Mouse (Mus musculus) liver, embryonic 14.5 days (tissue): ENCODE data around the gene Abcc4.

Source experiments
- CTCF ChIP-seq: IDR thresholded peaks from 2 replicates; pipeline ENCODE4 v1.5.1; 2016; ENCODE audit warnings: antibody characterized with exemption, low read depth, control low read depth
- EP300 ChIP-seq: IDR thresholded peaks from 2 replicates; pipeline ENCODE4 v1.6.1; 2016; ENCODE audit warnings: antibody characterized with exemption, low read depth

GRCm38 (mm10) chr14:118662124-118662523, 43.9 kb downstream of the Abcc4 start:
- TF ChIP-seq CTCF (no peak), EP300 (no peak)
